Mouse (Mus musculus): Measurements from ENCODE around the gene Grhl3.

DNA sequence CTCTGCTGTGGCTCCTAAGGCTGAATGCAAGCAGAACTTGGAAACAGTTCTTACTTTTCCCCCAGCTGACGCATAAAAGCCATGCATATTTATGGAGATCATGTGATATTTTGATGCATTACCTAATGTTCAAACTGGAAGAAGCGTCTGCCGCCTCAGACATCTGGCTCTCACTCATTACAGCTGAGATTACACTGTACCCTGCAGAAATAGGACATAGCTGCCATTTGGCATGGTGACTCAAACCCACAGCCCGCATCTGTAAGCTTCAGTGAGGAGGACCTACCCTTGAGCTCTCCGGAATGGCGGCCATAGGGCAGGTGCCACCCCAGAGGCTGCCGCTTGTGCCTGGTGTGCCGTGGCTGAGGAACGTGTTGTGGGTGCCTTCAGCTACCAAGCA lies 42.2 kb downstream of the Grhl3 start:
- TF ChIP-seq POLR2A (IDR thresholded peaks at IDR 0.05; ENCODE audit: control insufficient read depth, low read depth, low read length) (no peak), CTCF (IDR thresholded peaks at IDR 0.05; ENCODE audit: control insufficient read depth, insufficient read depth, insufficient replicate concordance, low read depth, low read length) (no peak)

All from testis, adult 2 months (tissue).